ENCODE assay signal across 20 mouse cellular contexts in the genomic region with DNA sequence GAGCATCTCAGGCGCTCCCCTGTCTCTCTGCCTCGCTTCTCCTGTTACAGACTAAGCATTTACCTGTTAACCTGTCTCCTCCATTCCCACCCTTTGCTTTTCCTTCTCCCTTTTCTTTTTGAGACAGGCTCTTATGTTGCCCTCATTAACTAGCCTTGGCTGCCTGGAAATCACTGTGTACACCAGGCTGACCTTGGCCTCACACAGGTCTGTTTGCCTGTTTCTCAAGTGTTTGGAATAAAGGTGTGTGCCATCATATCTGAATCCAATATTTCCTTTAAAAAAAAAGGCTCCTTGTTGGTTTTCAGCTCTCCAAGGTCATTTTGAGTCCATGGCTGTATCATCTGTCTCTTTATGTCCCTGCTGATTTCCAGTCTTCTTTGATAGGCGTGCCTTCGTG.
"Had no signal": no experiment of that assay in that cellular context is flagged by ENCODE, and none has a peak within 500 bp of the region (broad histone marks: within the 10 kb centered on the region; RNA-seq: fewer than 3 reads in every experiment).

No protein-coding gene starts in this region.

- H3K9me3 ChIP-seq: heart, embryonic 13.5 days; heart, embryonic 15.5 days; hindbrain, embryonic 13.5 days; hindbrain, embryonic 15.5 days; limb, embryonic 10.5 days; limb, embryonic 12.5 days had no signal

- H3K4me2 ChIP-seq: heart, embryonic 11.5 days; heart, embryonic 13.5 days; heart, embryonic 15.5 days; hindbrain, embryonic 13.5 days; hindbrain, embryonic 15.5 days; limb, embryonic 12.5 days had no signal

- DNase-seq: forebrain, postnatal 0 days; gastrocnemius, postnatal 14 days; gastrocnemius, postnatal 36 days; heart, adult 18-20 months; heart, postnatal 14 days; heart, postnatal 36 days; kidney, adult 18-20 months; kidney, postnatal 10 days; kidney, postnatal 4 days; liver had no signal

- H3K27me3 ChIP-seq: heart, embryonic 13.5 days; heart, embryonic 15.5 days; hindbrain, embryonic 13.5 days; hindbrain, embryonic 15.5 days; limb, embryonic 12.5 days had no signal

- H3K36me3 ChIP-seq: heart, embryonic 15.5 days; hindbrain, embryonic 13.5 days; hindbrain, embryonic 15.5 days had no signal

- H3K27ac ChIP-seq: heart, embryonic 13.5 days; heart, embryonic 15.5 days; hindbrain, embryonic 13.5 days; hindbrain, embryonic 15.5 days; hindbrain, postnatal 0 days; layer of hippocampus, adult 2 months; left cerebral cortex, adult 2 months; limb, embryonic 10.5 days; limb, embryonic 12.5 days had no signal

- H3K4me3 ChIP-seq: heart, embryonic 13.5 days; heart, embryonic 15.5 days; hindbrain, embryonic 13.5 days; hindbrain, embryonic 15.5 days; layer of hippocampus, adult 2 months; left cerebral cortex, adult 2 months; limb, embryonic 10.5 days; limb, embryonic 12.5 days had no signal

- ATAC-seq: forebrain, postnatal 0 days; hindbrain, postnatal 0 days had no signal

- H3K9ac ChIP-seq: forebrain, postnatal 0 days; heart, embryonic 13.5 days; heart, embryonic 15.5 days; hindbrain, embryonic 13.5 days; hindbrain, embryonic 15.5 days; limb, embryonic 12.5 days had no signal
